Mouse (Mus musculus) lung, postnatal 0 days (tissue): Measurements from ENCODE around the gene Aatf. TPM values are rescaled to one million over a fixed set of nuclear protein-coding genes. Genes with fewer than 3 reads are reported as not detected.

Source experiments
- ATAC-seq: fragments of 200-750 bp; cut with Nextera tagmentation; 2 replicates; pipeline ENCODE4 v1.8.0; 2017; ENCODE audit warnings: moderate library complexity
- DNase-seq: peaks from one replicate; pipeline ENCODE4 v3.0.0-alpha.2; 2016; ENCODE audit warnings: low spot score
- H3K27ac ChIP-seq: fragments of 300-500 bp; sonication (generic); 2 replicates; pipeline ENCODE4 v1.5.1; 2014; ENCODE audit warnings: antibody characterized with exemption, mild to moderate bottlenecking, low read length, mixed read lengths
- H3K27me3 ChIP-seq: fragments of 300-500 bp; sonication (generic); replicated peaks from 2 replicates; pipeline ENCODE4 v1.6.1; 2014; ENCODE audit warnings: low read length, mixed read lengths; ENCODE audit not compliant: insufficient read depth
- H3K36me3 ChIP-seq: fragments of 300-500 bp; sonication (generic); 2 replicates; pipeline ENCODE4 v1.6.1; 2014; ENCODE audit warnings: low read length, mixed read lengths; ENCODE audit not compliant: insufficient read depth
- H3K4me1 ChIP-seq: fragments of 300-500 bp; sonication (generic); 2 replicates; pipeline ENCODE4 v1.6.1; 2014; ENCODE audit warnings: antibody characterized with exemption, low read depth, low read length, mixed read lengths; ENCODE audit not compliant: insufficient read depth
- H3K4me2 ChIP-seq: fragments of 300-500 bp; sonication (generic); replicated peaks from 2 replicates; pipeline ENCODE4 v1.6.1; 2014; ENCODE audit warnings: low read depth, mild to moderate bottlenecking, low read length, moderate library complexity, mixed read lengths
- H3K4me3 ChIP-seq: fragments of 300-500 bp; sonication (generic); 2 replicates; pipeline ENCODE4 v1.5.1; 2014; ENCODE audit warnings: low read depth, low read length
- H3K9ac ChIP-seq: fragments of 300-500 bp; sonication (generic); replicated peaks from 2 replicates; pipeline ENCODE4 v1.6.1; 2014; ENCODE audit warnings: low read depth, mild to moderate bottlenecking
- H3K9me3 ChIP-seq: fragments of 300-500 bp; sonication (generic); 2 replicates; pipeline ENCODE4 v1.6.1; 2016; ENCODE audit warnings: low read length, mixed read lengths
- CTCF ChIP-seq: IDR thresholded peaks from 2 replicates; pipeline ENCODE4 v1.5.1; 2016; ENCODE audit warnings: antibody characterized with exemption, mild to moderate bottlenecking
- EP300 ChIP-seq: IDR thresholded peaks from 2 replicates; pipeline ENCODE4 v1.6.1; 2016; ENCODE audit warnings: antibody characterized with exemption, mild to moderate bottlenecking, control low read depth
- WGBS: fragments of 180-500 bp; shearing (Covaris S2); extraction: QIAGEN DNeasy Blood & Tissue Kit; methylation state at CpG from one replicate; pipeline ENCODE4 v1.1.7; 2014; 5-methylcytosine and 5-hydroxymethylcytosine counted together
- polyA plus RNA-seq: library from polyadenylated mRNA; unstranded; fragments of >200 nt; fragmentation: Nextera tagmentation; extraction: Ambion mirVana; gene quantifications from 2 replicates; pipeline ENCODE4 v1.2.1, GENCODE M21; 2015

Gene Aatf
- polyA plus RNA-seq, 1 experiment from 2014 or later = 19.4 TPM

DNA sequence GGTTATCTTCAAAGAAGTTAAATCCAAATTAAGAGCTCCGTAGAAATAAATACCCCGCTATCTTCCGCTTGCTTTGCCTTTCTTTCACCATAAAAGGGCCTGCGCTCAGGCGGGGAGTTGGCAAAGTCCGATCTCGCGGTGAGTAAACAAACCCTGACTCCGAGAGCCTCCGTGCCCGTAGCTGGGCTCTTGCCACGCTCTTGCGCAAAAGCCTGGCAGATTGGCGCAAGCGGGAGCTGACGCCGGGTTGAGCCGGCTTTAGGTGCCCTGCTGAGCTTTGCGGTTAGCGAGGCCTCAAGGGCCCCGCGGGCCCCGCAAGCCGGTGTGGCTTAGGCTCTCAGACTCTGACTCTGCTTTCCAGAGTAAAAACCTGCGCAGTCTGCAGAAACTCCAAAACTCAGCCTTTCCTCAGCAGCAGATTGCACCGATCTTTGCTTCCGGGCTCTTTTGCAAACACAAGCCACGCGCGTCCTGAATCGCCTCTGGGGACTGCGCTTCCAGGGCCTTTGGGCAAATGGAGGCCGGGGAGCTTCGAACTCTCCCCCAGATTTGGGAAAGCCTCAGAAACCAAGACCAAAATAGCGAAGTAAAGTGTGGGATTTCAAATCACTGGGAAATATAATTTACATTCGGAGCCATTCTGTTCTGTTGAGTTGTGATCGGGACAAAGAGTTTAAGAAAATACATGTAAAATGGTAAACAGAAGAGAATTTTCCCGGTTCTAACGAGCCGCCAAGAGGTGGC is 9.4 kb upstream of the Aatf start:
- Histone ChIP-seq H3K9me3 (no peaks in the 10 kb centered on the region), H3K9ac (no peak overlapping the region), H3K36me3 (no peaks in the 10 kb centered on the region), H3K4me3 (peak overlapping the region; percentile 31), H3K4me1 (peaks cover 29% of the 10 kb centered on the region; the same call in 1 of the 2 replicates), H3K27me3 (peaks cover 95% of the 10 kb centered on the region), H3K27ac (no peak overlapping the region), H3K4me2 (peak overlapping the region; percentile 54)
- WGBS = 1% methylated on average over 40 of the region's 40 CpGs
- ATAC-seq (peak; percentile 89), DNase-seq (peak; percentile 89)
- TF ChIP-seq EP300 (no peak), CTCF (no peak)

DNA sequence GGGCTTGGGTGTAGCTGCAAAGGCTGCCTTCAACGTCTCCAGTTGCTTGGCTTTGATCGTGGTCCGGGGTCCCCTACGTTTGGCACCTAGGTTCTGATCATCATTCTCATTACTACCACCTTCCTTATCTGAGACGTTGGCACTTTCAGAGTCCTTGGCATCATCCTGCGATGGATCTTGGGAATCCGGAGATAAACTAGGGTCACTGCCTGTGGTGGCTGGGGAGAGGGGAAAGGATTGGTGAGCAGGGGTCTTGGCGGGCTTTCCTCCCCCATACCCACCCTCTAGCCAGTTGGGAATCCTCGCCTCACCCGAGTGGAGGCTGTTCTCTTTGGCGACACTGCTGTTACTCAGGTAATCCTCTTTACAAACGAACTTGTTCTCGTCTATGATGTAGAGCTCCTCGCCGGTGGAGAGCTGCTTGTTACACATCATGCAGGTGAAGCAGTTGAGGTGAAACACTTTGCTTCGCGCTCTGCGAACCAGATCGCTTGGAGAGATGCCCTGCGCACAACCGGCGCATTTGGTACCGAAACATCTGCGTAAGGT is 8.5 kb upstream of the Aatf start:
- no peak overlapping the region for H3K27ac ChIP-seq
- peaks cover 29% of the 10 kb centered on the region; the same call in 1 of the 2 replicates for H3K4me1 ChIP-seq
- 26% methylated on average over 24 of the region's 24 CpGs for WGBS
- H3K36me3 ChIP-seq = no peaks in the 10 kb centered on the region
- TF ChIP-seq EP300 (no peak), CTCF (no peak)
- peak overlapping the region; percentile 31; the same call in 1 of the 2 replicates for H3K4me3 ChIP-seq
- DNase-seq (no peak), ATAC-seq (no peak)
- no peaks in the 10 kb centered on the region for H3K9me3 ChIP-seq
- peak overlapping the region; percentile 54; the same call in 1 of the 2 replicates for H3K4me2 ChIP-seq
- no peak overlapping the region for H3K9ac ChIP-seq
- peaks cover 92% of the 10 kb centered on the region for H3K27me3 ChIP-seq

DNA sequence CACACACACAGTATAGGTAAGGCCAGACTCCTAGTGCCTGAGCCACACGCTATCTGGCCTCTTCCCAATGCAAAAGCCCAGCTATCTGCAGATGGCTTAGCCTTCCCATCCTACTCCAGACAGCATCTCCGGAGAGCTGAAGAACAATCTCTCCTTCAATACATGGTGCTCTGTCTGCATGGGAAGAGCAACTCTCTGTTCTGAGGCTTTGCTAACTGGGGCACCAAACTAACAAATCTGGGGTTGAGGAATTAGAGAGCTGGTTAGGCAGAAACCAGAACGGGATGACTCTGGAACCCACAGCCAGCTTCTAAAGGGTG is 7.7 kb upstream of the Aatf start:
- Histone ChIP-seq H3K9ac (no peak overlapping the region), H3K36me3 (no peaks in the 10 kb centered on the region), H3K4me2 (no peak overlapping the region), H3K9me3 (no peaks in the 10 kb centered on the region), H3K27ac (no peak overlapping the region), H3K27me3 (peaks cover 92% of the 10 kb centered on the region), H3K4me3 (no peak overlapping the region), H3K4me1 (peaks cover 29% of the 10 kb centered on the region; the same call in 1 of the 2 replicates)
- ATAC-seq (no peak), DNase-seq (no peak)
- 67% methylated on average over 3 of the region's 3 CpGs for WGBS
- TF ChIP-seq EP300 (no peak), CTCF (no peak)

DNA sequence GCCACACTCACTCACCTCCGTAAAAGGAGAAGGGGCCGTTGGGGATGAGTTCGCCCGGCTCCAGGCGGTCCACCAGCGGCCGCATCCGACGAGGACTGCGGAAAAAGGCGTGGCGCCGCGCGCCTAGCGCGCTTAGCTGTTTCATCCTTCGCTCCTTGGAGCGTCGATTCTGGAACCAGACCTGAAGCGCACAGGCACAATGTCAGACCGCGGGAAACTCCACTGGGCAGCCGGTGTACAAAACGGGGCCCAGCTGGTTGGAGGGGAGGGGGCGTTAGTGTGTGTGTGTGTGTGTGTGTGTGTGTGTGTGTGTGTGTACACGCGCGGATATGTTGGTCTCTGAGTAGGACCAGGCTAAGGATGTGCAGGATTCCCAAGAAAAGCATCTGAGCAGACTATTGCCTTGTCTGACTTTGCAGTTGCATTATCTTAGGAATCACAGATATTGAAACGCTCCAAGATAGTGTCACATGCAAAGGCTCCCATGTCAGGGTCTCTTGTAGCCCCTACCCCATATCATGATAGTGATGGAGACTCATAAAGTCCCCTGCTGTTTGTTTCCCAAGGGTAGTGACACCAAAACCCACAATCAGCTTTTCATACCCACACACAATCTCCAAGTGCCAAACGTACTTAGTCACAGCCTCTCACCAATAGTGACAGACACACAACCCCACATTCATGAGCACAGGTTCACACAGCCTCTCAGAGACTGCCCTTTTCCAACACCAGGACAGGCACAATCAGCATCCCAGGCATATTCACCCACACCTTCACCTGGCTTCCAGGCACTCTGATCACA is 7.1 kb upstream of the Aatf start:
- 9% methylated on average over 30 of the region's 31 CpGs for WGBS
- no peak for ATAC-seq
- peaks cover 29% of the 10 kb centered on the region; the same call in 1 of the 2 replicates for H3K4me1 ChIP-seq
- no peak overlapping the region for H3K27ac ChIP-seq
- peaks cover 91% of the 10 kb centered on the region for H3K27me3 ChIP-seq
- H3K9ac ChIP-seq = no peak overlapping the region
- no peak overlapping the region for H3K4me3 ChIP-seq
- no peak overlapping the region for H3K4me2 ChIP-seq
- no peaks in the 10 kb centered on the region for H3K9me3 ChIP-seq
- no peak for DNase-seq
- no peaks in the 10 kb centered on the region for H3K36me3 ChIP-seq
- no peak for TF ChIP-seq CTCF
- TF ChIP-seq EP300 = no peak

DNA sequence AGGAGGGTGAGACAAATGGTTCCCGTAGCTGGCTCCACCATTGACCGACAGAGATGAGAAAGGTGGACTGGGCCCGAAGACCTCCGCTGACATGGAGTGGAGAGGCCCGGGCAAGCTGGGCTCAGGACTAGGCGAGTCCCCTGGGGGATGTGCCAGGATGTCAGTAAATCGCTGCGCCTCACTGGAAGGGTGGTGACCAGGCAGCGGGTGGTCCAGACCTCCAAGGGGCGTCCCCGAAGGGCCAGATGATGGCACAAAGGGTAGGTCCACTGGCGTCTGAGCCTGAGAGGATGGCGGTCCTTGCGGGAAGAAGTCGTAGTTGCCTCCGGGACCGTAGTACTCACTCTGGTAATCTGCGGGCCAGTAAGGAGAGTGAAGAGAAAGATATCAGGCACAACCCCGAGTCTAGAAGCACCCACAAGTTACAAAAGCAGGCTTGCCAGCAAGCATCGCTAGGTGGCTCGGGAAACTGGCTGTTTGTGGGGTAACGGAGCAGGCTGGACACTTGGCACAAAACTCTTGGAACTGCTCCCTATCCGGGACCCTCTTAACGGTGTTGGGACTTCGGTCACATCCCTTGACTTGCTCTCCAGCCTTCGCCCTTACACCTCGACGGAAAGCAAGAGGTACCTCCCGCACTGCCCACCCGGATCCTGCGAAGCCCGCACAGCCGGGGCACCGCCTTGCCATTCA is 6.4 kb upstream of the Aatf start:
- Histone ChIP-seq H3K4me2 (no peak overlapping the region), H3K36me3 (no peaks in the 10 kb centered on the region), H3K9ac (no peak overlapping the region), H3K27ac (no peak overlapping the region), H3K4me1 (peaks cover 24% of the 10 kb centered on the region; the same call in 1 of the 2 replicates), H3K9me3 (no peaks in the 10 kb centered on the region), H3K27me3 (peaks cover 90% of the 10 kb centered on the region), H3K4me3 (no peak overlapping the region)
- DNase-seq (no peak), ATAC-seq (no peak)
- WGBS = 31% methylated on average over 34 of the region's 34 CpGs
- TF ChIP-seq CTCF (no peak), EP300 (no peak)

DNA sequence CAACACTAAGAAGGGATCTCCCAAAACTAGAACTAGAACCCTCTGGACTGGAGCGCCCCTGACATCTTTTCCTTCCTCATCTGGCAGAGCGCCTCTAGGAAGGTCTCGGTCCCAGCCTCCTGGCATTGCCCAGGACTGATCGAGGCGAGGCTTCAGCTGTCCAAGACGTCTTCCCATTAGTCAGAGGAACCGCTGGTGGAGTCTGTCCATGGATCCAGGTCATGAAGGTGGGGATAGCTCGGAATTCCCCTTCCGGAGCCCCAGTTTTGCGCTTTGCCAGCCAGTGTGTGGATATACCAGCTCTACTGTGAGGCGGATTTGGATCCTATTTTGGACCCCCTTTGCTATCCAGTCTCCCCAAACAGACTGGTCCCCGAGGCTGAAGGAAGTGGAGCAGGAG is 5.7 kb upstream of the Aatf start:
- peaks cover 19% of the 10 kb centered on the region; the same call in 1 of the 2 replicates for H3K4me1 ChIP-seq
- H3K36me3 ChIP-seq = no peaks in the 10 kb centered on the region
- 51% methylated on average over 12 of the region's 12 CpGs for WGBS
- TF ChIP-seq EP300 (no peak), CTCF (no peak)
- no peaks in the 10 kb centered on the region for H3K9me3 ChIP-seq
- no peak overlapping the region for H3K9ac ChIP-seq
- H3K27me3 ChIP-seq = peaks cover 89% of the 10 kb centered on the region
- H3K4me3 ChIP-seq = no peak overlapping the region
- no peak overlapping the region for H3K4me2 ChIP-seq
- H3K27ac ChIP-seq = no peak overlapping the region
- no peak for ATAC-seq
- no peak for DNase-seq
